Mouse (Mus musculus): Measurements from ENCODE around the gene Rhox3f. TPM values are rescaled to one million over a fixed set of nuclear protein-coding genes. Genes with fewer than 3 reads are reported as not detected.

Gene Rhox3f
- polyA plus RNA-seq, 2 experiments = not detected

Other genes with a start within 250 kb of the Rhox3f start
- not detected in 2 replicates for gene Rhox3a2, start 201.0 kb upstream of the Rhox3f start, polyA plus RNA-seq (2012; rRNA removed)
- not detected in 2 replicates for gene Rhox3a2, start 201.0 kb upstream of the Rhox3f start, polyA plus RNA-seq (2014; fragmentation: Nextera tagmentation; extraction: Ambion mirVana)
- not detected in 2 replicates for gene Rhox4a2, start 190.1 kb upstream of the Rhox3f start, polyA plus RNA-seq (2012; rRNA removed)
- not detected in 2 replicates for gene Rhox4a2, start 190.1 kb upstream of the Rhox3f start, polyA plus RNA-seq (2014; fragmentation: Nextera tagmentation; extraction: Ambion mirVana)
- gene Rhox2b, start 168.9 kb upstream of the Rhox3f start, polyA plus RNA-seq (2012; rRNA removed) = not detected in 2 replicates
- not detected in 2 replicates for gene Rhox2b, start 168.9 kb upstream of the Rhox3f start, polyA plus RNA-seq (2014; fragmentation: Nextera tagmentation; extraction: Ambion mirVana)
- gene Rhox4b, start 148.5 kb upstream of the Rhox3f start, polyA plus RNA-seq (2012; rRNA removed) = not detected in 2 replicates
- gene Rhox4b, start 148.5 kb upstream of the Rhox3f start, polyA plus RNA-seq (2014; fragmentation: Nextera tagmentation; extraction: Ambion mirVana) = not detected in 2 replicates
- not detected in 2 replicates for gene Rhox2c, start 127.3 kb upstream of the Rhox3f start, polyA plus RNA-seq (2012; rRNA removed)
- not detected in 2 replicates for gene Rhox2c, start 127.3 kb upstream of the Rhox3f start, polyA plus RNA-seq (2014; fragmentation: Nextera tagmentation; extraction: Ambion mirVana)
- not detected in 2 replicates for gene Rhox3c, start 122.4 kb upstream of the Rhox3f start, polyA plus RNA-seq (2012; rRNA removed)
- gene Rhox3c, start 122.4 kb upstream of the Rhox3f start, polyA plus RNA-seq (2014; fragmentation: Nextera tagmentation; extraction: Ambion mirVana) = not detected in 2 replicates
- not detected in 2 replicates for gene Rhox4c, start 100.7 kb upstream of the Rhox3f start, polyA plus RNA-seq (2012; rRNA removed)
- not detected in 2 replicates for gene Rhox4c, start 100.7 kb upstream of the Rhox3f start, polyA plus RNA-seq (2014; fragmentation: Nextera tagmentation; extraction: Ambion mirVana)
- gene Rhox2d, start 87.6 kb upstream of the Rhox3f start, polyA plus RNA-seq (2012; rRNA removed) = not detected in 2 replicates
- gene Rhox2d, start 87.6 kb upstream of the Rhox3f start, polyA plus RNA-seq (2014; fragmentation: Nextera tagmentation; extraction: Ambion mirVana) = not detected in 2 replicates
- not detected in 2 replicates for gene Rhox4d, start 66.6 kb upstream of the Rhox3f start, polyA plus RNA-seq (2012; rRNA removed)
- not detected in 2 replicates for gene Rhox4d, start 66.6 kb upstream of the Rhox3f start, polyA plus RNA-seq (2014; fragmentation: Nextera tagmentation; extraction: Ambion mirVana)
- not detected in 2 replicates for gene Rhox2e, start 50.5 kb upstream of the Rhox3f start, polyA plus RNA-seq (2012; rRNA removed)
- not detected in 2 replicates for gene Rhox2e, start 50.5 kb upstream of the Rhox3f start, polyA plus RNA-seq (2014; fragmentation: Nextera tagmentation; extraction: Ambion mirVana)
- gene Rhox3e, start 39.0 kb upstream of the Rhox3f start, polyA plus RNA-seq (2012; rRNA removed) = not detected in 2 replicates
- not detected in 2 replicates for gene Rhox3e, start 39.0 kb upstream of the Rhox3f start, polyA plus RNA-seq (2014; fragmentation: Nextera tagmentation; extraction: Ambion mirVana)
- not detected in 2 replicates for gene Rhox4e, start 23.6 kb upstream of the Rhox3f start, polyA plus RNA-seq (2012; rRNA removed)
- gene Rhox4e, start 23.6 kb upstream of the Rhox3f start, polyA plus RNA-seq (2014; fragmentation: Nextera tagmentation; extraction: Ambion mirVana) = not detected in 2 replicates
- gene Rhox2f, start 9.6 kb upstream of the Rhox3f start, polyA plus RNA-seq (2012; rRNA removed) = not detected in 2 replicates
- not detected in 2 replicates for gene Rhox2f, start 9.6 kb upstream of the Rhox3f start, polyA plus RNA-seq (2014; fragmentation: Nextera tagmentation; extraction: Ambion mirVana)
- gene Rhox4f, start 26.7 kb downstream of the Rhox3f start, polyA plus RNA-seq (2012; rRNA removed) = not detected in 2 replicates
- gene Rhox4f, start 26.7 kb downstream of the Rhox3f start, polyA plus RNA-seq (2014; fragmentation: Nextera tagmentation; extraction: Ambion mirVana) = not detected in 2 replicates
- gene Rhox3g, start 47.6 kb downstream of the Rhox3f start, polyA plus RNA-seq (2012; rRNA removed) = not detected in 2 replicates
- not detected in 2 replicates for gene Rhox3g, start 47.6 kb downstream of the Rhox3f start, polyA plus RNA-seq (2014; fragmentation: Nextera tagmentation; extraction: Ambion mirVana)
- not detected in 2 replicates for gene Rhox2g, start 62.5 kb downstream of the Rhox3f start, polyA plus RNA-seq (2012; rRNA removed)
- not detected in 2 replicates for gene Rhox2g, start 62.5 kb downstream of the Rhox3f start, polyA plus RNA-seq (2014; fragmentation: Nextera tagmentation; extraction: Ambion mirVana)
- gene Rhox4g, start 70.3 kb downstream of the Rhox3f start, polyA plus RNA-seq (2012; rRNA removed) = not detected in 2 replicates
- not detected in 2 replicates for gene Rhox4g, start 70.3 kb downstream of the Rhox3f start, polyA plus RNA-seq (2014; fragmentation: Nextera tagmentation; extraction: Ambion mirVana)
- not detected in 2 replicates for gene Rhox3h, start 87.8 kb downstream of the Rhox3f start, polyA plus RNA-seq (2012; rRNA removed)
- gene Rhox3h, start 87.8 kb downstream of the Rhox3f start, polyA plus RNA-seq (2014; fragmentation: Nextera tagmentation; extraction: Ambion mirVana) = not detected in 2 replicates
- not detected in 2 replicates for gene Rhox2h, start 92.3 kb downstream of the Rhox3f start, polyA plus RNA-seq (2012; rRNA removed)
- gene Rhox2h, start 92.3 kb downstream of the Rhox3f start, polyA plus RNA-seq (2014; fragmentation: Nextera tagmentation; extraction: Ambion mirVana) = not detected in 2 replicates
- gene Rhox5, start 223.8 kb downstream of the Rhox3f start, polyA plus RNA-seq (2012; rRNA removed) = 0.47 and 1.2 TPM in 2 replicates
- gene Rhox5, start 223.8 kb downstream of the Rhox3f start, polyA plus RNA-seq (2014; fragmentation: Nextera tagmentation; extraction: Ambion mirVana) = 1.3 TPM in 2 replicates
- not detected in 2 replicates for gene Rhox6, start 245.9 kb downstream of the Rhox3f start, polyA plus RNA-seq (2012; rRNA removed)
- not detected in 2 replicates for gene Rhox6, start 245.9 kb downstream of the Rhox3f start, polyA plus RNA-seq (2014; fragmentation: Nextera tagmentation; extraction: Ambion mirVana)

Measured in liver, embryonic 14.5 days (tissue).